Mouse (Mus musculus): ENCODE measurements around the gene Fbxo42. TPM values are rescaled to one million over a fixed set of nuclear protein-coding genes. Genes with fewer than 3 reads are reported as not detected.
"Not testable (repeated sequence)": the region's sequence is repeated elsewhere in the genome, so short reads cannot be mapped to it uniquely, and the experiment has no call there.

Fbxo42 gene
- polyA plus RNA-seq, 1 experiment from 2014 or later, result 23.3 TPM

- peaks cover 51% of the 10 kb centered on the region for H3K4me1 ChIP-seq
- H3K27me3 ChIP-seq (replicated peaks); H3K36me3 ChIP-seq; H3K9ac ChIP-seq (replicated peaks); H3K9me3 ChIP-seq (replicated peaks); ATAC-seq (ENCODE audit: low FRiP score); H3K27ac ChIP-seq (replicated peaks): not testable (repeated sequence)
- H3K4me3 ChIP-seq (replicated peaks), result 0 out of 2 replicates have a peak overlapping the region, but pooled peaks have one; percentile 90
- H3K4me2 ChIP-seq, result peak overlapping the region; percentile 94; the same call in 1 of the 2 replicates
- WGBS, result 72% methylated on average over 3 of the region's 3 CpGs
These were observed 10.0 kb upstream of the Fbxo42 start for GRCm38 (mm10) chr4:141137740-141138139.

GRCm38 (mm10) chr4:141138425-141139115 lies 9.1 kb upstream of the Fbxo42 start:
- Histone ChIP-seq H3K27me3 (replicated peaks) (no peaks in the 10 kb centered on the region), H3K9ac (replicated peaks) (peak overlapping the region; percentile 91), H3K4me3 (replicated peaks) (peak overlapping the region; percentile 90), H3K36me3 (no peaks in the 10 kb centered on the region), H3K4me2 (peak overlapping the region; percentile 94), H3K9me3 (replicated peaks) (no peaks in the 10 kb centered on the region), H3K4me1 (peaks cover 45% of the 10 kb centered on the region), H3K27ac (replicated peaks) (peak overlapping the region; percentile 98)
- 4% methylated on average over 29 of the region's 29 CpGs for WGBS
- peak; percentile 7; the same call in 1 of the 2 replicates for ATAC-seq (ENCODE audit: low FRiP score)

GRCm38 (mm10) chr4:141139116-141139970 lies 8.4 kb upstream of the Fbxo42 start, which contains the start of gene Szrd1:
Gene Szrd1, minus strand, starts transcription at chr4:141139775.
- Histone ChIP-seq H3K9me3 (replicated peaks) (no peaks in the 10 kb centered on the region), H3K27ac (replicated peaks) (peak within 1 kb of the TSS; percentile 98), H3K36me3 (no peaks in the 10 kb centered on the region), H3K9ac (replicated peaks) (peak within 1 kb of the TSS; percentile 91), H3K4me3 (replicated peaks) (peak within 1 kb of the TSS; percentile 90), H3K4me1 (peaks cover 40% of the 10 kb centered on the region), H3K4me2 (peak within 1 kb of the TSS; percentile 94), H3K27me3 (replicated peaks) (0 out of 2 replicates have a peak, but pooled peaks cover 5% of the 10 kb centered on the region)
- ATAC-seq (ENCODE audit: low FRiP score), result peak; percentile 95
- WGBS, result under 1% methylated on average over 63 of the region's 63 CpGs

GRCm38 (mm10) chr4:141140354-141140753 lies 7.4 kb upstream of the Fbxo42 start:
- H3K9ac ChIP-seq (replicated peaks); H3K27ac ChIP-seq (replicated peaks); H3K4me3 ChIP-seq (replicated peaks); H3K9me3 ChIP-seq (replicated peaks); H3K27me3 ChIP-seq (replicated peaks); H3K36me3 ChIP-seq; H3K4me2 ChIP-seq: not testable (repeated sequence)
- 90% methylated on average over 9 of the region's 9 CpGs for WGBS
- ATAC-seq (ENCODE audit: low FRiP score), result 0 out of 2 replicates have a peak, but pooled peaks have one; percentile 2
- H3K4me1 ChIP-seq, result peaks cover 30% of the 10 kb centered on the region

GRCm38 (mm10) chr4:141140967-141141366 lies 6.7 kb upstream of the Fbxo42 start:
- Histone ChIP-seq H3K9ac (replicated peaks) (no peak overlapping the region), H3K36me3 (no peaks in the 10 kb centered on the region), H3K27ac (replicated peaks) (no peak overlapping the region), H3K4me1 (peaks cover 26% of the 10 kb centered on the region), H3K9me3 (replicated peaks) (no peaks in the 10 kb centered on the region), H3K27me3 (replicated peaks) (0 out of 2 replicates have a peak, but pooled peaks cover 5% of the 10 kb centered on the region), H3K4me3 (replicated peaks) (no peak overlapping the region), H3K4me2 (no peak overlapping the region)
- ATAC-seq (ENCODE audit: low FRiP score), result no peak
- WGBS, result 90% methylated on average over 6 of the region's 6 CpGs

GRCm38 (mm10) chr4:141142285-141142811 lies 5.4 kb upstream of the Fbxo42 start:
- 28% methylated on average over 9 of the region's 9 CpGs for WGBS
- ATAC-seq (ENCODE audit: low FRiP score), result no peak
- 0 out of 2 replicates have a peak, but pooled peaks cover 5% of the 10 kb centered on the region for H3K27me3 ChIP-seq (replicated peaks)
- H3K4me1 ChIP-seq, result peaks cover 22% of the 10 kb centered on the region
- no peak overlapping the region for H3K27ac ChIP-seq (replicated peaks)
- H3K4me3 ChIP-seq (replicated peaks), result no peak overlapping the region
- H3K9ac ChIP-seq (replicated peaks), result no peak overlapping the region
- H3K36me3 ChIP-seq, result no peaks in the 10 kb centered on the region
- H3K9me3 ChIP-seq (replicated peaks), result no peaks in the 10 kb centered on the region
- peak overlapping the region; percentile 33 for H3K4me2 ChIP-seq

GRCm38 (mm10) chr4:141145124-141145523 lies 2.6 kb upstream of the Fbxo42 start:
- H3K27ac ChIP-seq (replicated peaks); H3K36me3 ChIP-seq; H3K4me3 ChIP-seq (replicated peaks); H3K27me3 ChIP-seq (replicated peaks); ATAC-seq (ENCODE audit: low FRiP score); H3K9ac ChIP-seq (replicated peaks); H3K9me3 ChIP-seq (replicated peaks); H3K4me2 ChIP-seq: not testable (repeated sequence)
- peaks cover 22% of the 10 kb centered on the region for H3K4me1 ChIP-seq
- WGBS, result 97% methylated on average over 11 of the region's 16 CpGs

- Histone ChIP-seq H3K9me3 (replicated peaks) (no peaks in the 10 kb centered on the region), H3K27ac (replicated peaks) (no peak overlapping the region), H3K4me3 (replicated peaks) (no peak overlapping the region; the same call in 1 of the 2 replicates), H3K9ac (replicated peaks) (no peak overlapping the region), H3K27me3 (replicated peaks) (0 out of 2 replicates have a peak, but pooled peaks cover 5% of the 10 kb centered on the region), H3K4me2 (peak overlapping the region; percentile 67), H3K4me1 (peaks cover 28% of the 10 kb centered on the region), H3K36me3 (no peaks in the 10 kb centered on the region)
- 98% methylated on average over 6 of the region's 6 CpGs for WGBS
- ATAC-seq (ENCODE audit: low FRiP score), result no peak
These were observed 1.2 kb upstream of the Fbxo42 start for GRCm38 (mm10) chr4:141146491-141147033.

GRCm38 (mm10) chr4:141148009-141148801 lies 492 bp downstream of the Fbxo42 start:
- peak overlapping the region; percentile 80 for H3K4me2 ChIP-seq
- peak overlapping the region; percentile 93 for H3K27ac ChIP-seq (replicated peaks)
- under 1% methylated on average over 48 of the region's 66 CpGs for WGBS

GRCm38 (mm10) chr4:141149116-141149515 lies 1.4 kb downstream of the Fbxo42 start:
- Histone ChIP-seq H3K9ac (replicated peaks) (peak overlapping the region; percentile 99), H3K27me3 (replicated peaks) (0 out of 2 replicates have a peak, but pooled peaks cover 2% of the 10 kb centered on the region), H3K36me3 (no peaks in the 10 kb centered on the region), H3K9me3 (replicated peaks) (no peaks in the 10 kb centered on the region), H3K27ac (replicated peaks) (no peak overlapping the region), H3K4me1 (peaks cover 40% of the 10 kb centered on the region), H3K4me3 (replicated peaks) (peak overlapping the region; percentile 98), H3K4me2 (peak overlapping the region; percentile 80)
- ATAC-seq (ENCODE audit: low FRiP score), result no peak
- WGBS, result 18% methylated on average over 7 of the region's 7 CpGs

More at GRCm38 (mm10) chr4:141148009-141148801, 492 bp downstream of the Fbxo42 start:
- Histone ChIP-seq H3K4me3 (replicated peaks) (peak overlapping the region; percentile 98), H3K4me1 (peaks cover 39% of the 10 kb centered on the region), H3K9me3 (replicated peaks) (no peaks in the 10 kb centered on the region), H3K27me3 (replicated peaks) (0 out of 2 replicates have a peak, but pooled peaks cover 5% of the 10 kb centered on the region), H3K9ac (replicated peaks) (peak overlapping the region; percentile 99), H3K36me3 (no peaks in the 10 kb centered on the region)
- peak; percentile 81 for ATAC-seq (ENCODE audit: low FRiP score)

Data from neural tube, embryonic 15.5 days (tissue).